Mouse (Mus musculus) bone marrow, adult 2 months (tissue): ENCODE data around the gene Hoxa9. TPM values are rescaled to one million over a fixed set of nuclear protein-coding genes. Genes with fewer than 3 reads are reported as not detected.

Experiments used
- H3K27ac ChIP-seq: fragments of 200-500 bp; 2 replicates; pipeline ENCODE4 v1.5.1; 2012; ENCODE audit warnings: low read depth, mild to moderate bottlenecking, control low read depth, inconsistent platforms, low read length; ENCODE audit not compliant: control insufficient read depth, poor library complexity, insufficient read depth
- H3K4me1 ChIP-seq: fragments of 200-500 bp; 2 replicates; pipeline ENCODE4 v1.6.1; 2011; ENCODE audit warnings: low read length; ENCODE audit not compliant: control insufficient read depth, insufficient read depth
- H3K4me3 ChIP-seq: fragments of 200-500 bp; replicated peaks from 2 replicates; pipeline ENCODE3; 2011; ENCODE audit warnings: mild to moderate bottlenecking, low read depth, low read length, control low read depth; ENCODE audit not compliant: control insufficient read depth
- CTCF ChIP-seq: fragments of 200-500 bp; IDR thresholded peaks from 2 replicates; pipeline ENCODE4 v1.5.1; 2011; ENCODE audit warnings: low read length, control low read depth; ENCODE audit not compliant: control insufficient read depth, insufficient read depth
- POLR2A ChIP-seq: fragments of 200-500 bp; IDR thresholded peaks from 2 replicates; pipeline ENCODE4 v1.6.1; 2011; ENCODE audit warnings: low read depth, mild to moderate bottlenecking, control low read depth, low read length, borderline replicate concordance; ENCODE audit not compliant: control insufficient read depth
- WGBS: fragments of 180-500 bp; shearing (Covaris S2); methylation state at CpG from one replicate; pipeline ENCODE4 v1.1.7; 2018; 5-methylcytosine and 5-hydroxymethylcytosine counted together
- polyA plus RNA-seq: library from polyadenylated mRNA; stranded (reverse); fragments of >200 nt; gene quantifications from 2 replicates; pipeline ENCODE4 v1.2.4, GENCODE M21; 2011; ENCODE audit warnings: low replicate concordance; ENCODE audit not compliant: missing spikeins, insufficient read depth, insufficient read length

Gene Hoxa9
- polyA plus RNA-seq, 1 experiment = 3.8 TPM

DNA sequence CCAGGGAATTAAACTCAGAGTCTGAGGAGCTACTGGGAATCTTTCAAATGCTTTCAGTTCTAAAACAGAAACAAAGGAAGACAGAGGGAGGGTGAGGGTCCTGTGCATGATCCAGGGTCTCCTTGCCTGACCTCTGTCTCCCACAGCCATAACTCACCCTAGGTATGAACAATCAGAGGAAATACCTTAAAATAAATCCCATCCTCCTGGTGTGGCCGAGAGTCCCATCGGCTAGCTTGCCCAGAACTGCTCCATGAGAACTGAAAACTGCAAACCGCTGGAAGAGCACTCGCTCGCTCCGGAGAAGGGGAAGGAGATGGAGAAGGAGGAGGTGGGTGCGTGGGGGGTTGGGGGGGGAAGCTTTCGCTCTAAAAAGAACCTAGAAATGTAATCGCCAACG lies 51.2 kb downstream of the Hoxa9 start:
- no peaks in the 10 kb centered on the region for H3K4me1 ChIP-seq
- H3K27ac ChIP-seq = no peak overlapping the region
- 85% methylated on average over 10 of the region's 10 CpGs for WGBS
- no peak overlapping the region for H3K4me3 ChIP-seq
- TF ChIP-seq POLR2A (no peak), CTCF (no peak)

DNA sequence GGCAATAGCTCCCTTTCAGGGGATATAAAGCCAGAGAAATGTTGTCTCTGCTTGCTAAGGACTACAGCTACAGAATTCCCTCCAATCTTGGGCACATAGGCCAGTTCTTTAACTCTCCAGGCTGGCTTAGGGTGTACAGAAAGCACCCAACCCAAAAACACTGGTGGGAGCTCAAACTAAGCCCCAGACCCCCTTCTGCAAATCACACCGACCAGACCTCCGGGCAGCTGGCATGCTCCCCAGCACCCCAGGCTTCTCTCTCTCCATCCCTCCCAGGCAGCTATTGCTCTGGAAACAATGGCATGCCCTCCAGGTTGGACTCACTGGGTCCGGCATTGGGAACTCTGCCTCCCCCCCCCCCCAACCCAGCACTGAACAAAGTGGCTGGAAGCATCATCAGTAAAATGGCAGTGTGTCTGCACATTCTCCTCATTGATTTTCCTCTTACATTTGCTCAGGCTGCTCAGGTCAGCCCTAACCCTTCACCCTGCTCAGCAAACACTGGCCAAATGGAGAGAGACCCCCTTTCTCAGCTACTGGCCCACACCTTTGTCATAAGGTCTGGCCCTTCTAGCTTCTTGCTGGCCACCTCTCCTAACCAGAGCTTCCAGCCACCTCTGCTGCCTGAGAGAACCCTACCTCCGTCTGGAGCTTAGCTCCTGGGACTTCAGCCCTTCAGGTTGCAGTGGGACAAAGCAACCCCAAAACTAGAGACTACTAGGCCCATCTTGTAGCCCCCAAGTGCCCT lies 51.8 kb downstream of the Hoxa9 start:
- 77% methylated on average over 4 of the region's 4 CpGs for WGBS
- no peak overlapping the region for H3K4me3 ChIP-seq

DNA sequence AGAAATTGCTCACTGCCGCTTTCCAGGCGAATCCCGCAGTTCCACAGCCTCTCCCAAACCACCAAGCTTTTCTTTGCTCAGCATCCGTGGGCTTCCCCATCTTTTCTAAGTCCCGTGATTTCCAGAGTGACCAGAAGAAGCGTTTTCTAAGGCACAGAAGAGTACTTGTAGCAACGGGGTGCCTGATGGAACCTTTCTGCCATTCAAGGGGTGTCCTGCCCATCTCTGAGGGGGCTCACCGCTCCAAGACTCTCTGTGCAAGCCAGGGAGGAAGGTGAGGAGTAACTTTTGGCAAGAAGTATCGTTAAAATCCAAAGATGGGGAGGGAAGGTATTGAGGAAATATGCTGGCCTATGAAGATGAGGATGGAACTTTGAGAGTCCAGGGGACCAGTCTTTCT lies 53.1 kb downstream of the Hoxa9 start:
- no peak for TF ChIP-seq CTCF
- TF ChIP-seq POLR2A = no peak
- Histone ChIP-seq H3K4me1 (no peaks in the 10 kb centered on the region), H3K4me3 (no peak overlapping the region), H3K27ac (no peak overlapping the region)
- WGBS = 82% methylated on average over 9 of the region's 9 CpGs

More for the DNA sequence above, 51.8 kb downstream of the Hoxa9 start:
- TF ChIP-seq CTCF = no peak
- no peak for TF ChIP-seq POLR2A
- Histone ChIP-seq H3K27ac (no peak overlapping the region), H3K4me1 (no peaks in the 10 kb centered on the region)

DNA sequence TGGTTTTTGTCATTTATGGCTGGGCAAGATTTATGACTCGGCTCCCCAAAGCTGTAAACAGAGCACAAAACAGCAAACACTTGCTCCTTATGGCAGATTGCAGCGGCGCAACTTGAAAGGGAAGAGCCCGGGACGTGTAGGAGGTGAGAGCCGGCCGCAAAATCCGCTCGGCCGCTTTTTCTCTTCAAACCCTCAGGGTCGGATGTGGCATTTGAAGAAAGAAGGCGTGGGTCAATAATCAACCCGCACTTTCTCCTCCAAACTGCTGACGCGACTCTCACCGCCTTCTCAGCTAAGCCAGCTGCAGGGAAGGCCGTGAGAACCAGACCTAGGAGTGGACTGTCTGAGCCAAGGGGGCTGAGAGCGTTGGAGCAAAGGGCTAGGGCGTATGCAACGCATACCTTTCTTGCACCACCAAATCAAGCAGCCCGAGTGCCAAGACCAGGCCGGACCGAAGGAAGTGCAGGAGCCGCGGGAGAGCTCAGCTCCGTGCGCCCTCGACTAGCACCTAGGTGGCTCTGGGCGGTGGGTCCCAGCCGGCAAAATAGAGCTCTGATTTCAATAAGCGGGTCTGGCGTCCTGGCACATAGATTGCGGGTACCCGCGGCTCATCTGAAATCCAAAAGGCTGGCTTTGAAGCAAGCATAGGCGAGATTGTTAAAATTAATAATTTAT lies 53.7 kb downstream of the Hoxa9 start, which contains the start of gene 5730596B20Rik:
Gene 5730596B20Rik (plus strand): TSS at position 438 of the 675 bp plus-strand sequence.
- no peak within 1 kb of the TSS for H3K4me3 ChIP-seq
- TF ChIP-seq POLR2A (no peak), CTCF (no peak)
- no peak within 1 kb of the TSS for H3K27ac ChIP-seq
- 89% methylated on average over 36 of the region's 36 CpGs for WGBS
- H3K4me1 ChIP-seq = no peaks in the 10 kb centered on the region

DNA sequence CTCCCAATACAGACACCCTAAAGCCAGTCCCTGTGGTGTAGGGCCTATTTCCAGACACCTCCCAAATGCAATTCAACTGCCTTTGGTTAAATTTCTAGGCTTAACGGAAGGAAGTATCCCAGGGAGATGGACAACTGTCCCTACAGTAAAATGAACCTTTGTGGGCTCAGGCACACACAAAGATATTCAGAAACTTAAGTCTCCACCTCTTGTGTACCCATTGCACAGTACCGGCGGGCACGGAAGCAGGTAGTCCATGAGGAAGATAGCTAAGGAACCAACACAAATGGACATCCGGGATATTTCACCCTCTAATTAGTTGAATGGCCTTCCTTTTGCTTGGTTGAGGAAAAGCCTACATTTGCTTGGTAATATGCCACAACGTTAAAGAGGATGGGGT lies 54.5 kb downstream of the Hoxa9 start:
- WGBS = 85% methylated on average over 6 of the region's 6 CpGs
- no peaks in the 10 kb centered on the region for H3K4me1 ChIP-seq
- no peak for TF ChIP-seq CTCF
- TF ChIP-seq POLR2A = no peak
- H3K4me3 ChIP-seq = no peak overlapping the region
- H3K27ac ChIP-seq = no peak overlapping the region

DNA sequence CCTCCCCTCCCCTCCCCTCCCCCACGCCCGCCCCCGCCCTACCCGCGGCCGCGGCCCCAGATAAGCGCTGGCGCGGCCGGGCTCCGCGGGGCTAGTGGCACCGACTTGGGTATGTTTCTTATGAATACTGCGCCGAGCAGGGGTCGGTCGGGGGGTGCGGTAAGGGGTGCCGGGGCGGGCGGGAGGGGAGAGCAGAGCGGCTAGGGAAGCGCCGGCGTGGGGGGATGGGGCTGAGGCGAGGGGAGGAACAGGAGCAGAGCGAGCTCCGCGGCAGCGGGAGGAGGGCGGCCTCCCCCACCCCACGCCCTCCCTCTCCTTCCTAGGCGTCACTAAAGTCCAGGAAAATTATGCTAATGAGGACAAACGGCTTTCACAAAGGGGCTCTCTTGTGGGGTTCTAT lies 55.0 kb downstream of the Hoxa9 start:
- H3K4me3 ChIP-seq = no peak overlapping the region

DNA sequence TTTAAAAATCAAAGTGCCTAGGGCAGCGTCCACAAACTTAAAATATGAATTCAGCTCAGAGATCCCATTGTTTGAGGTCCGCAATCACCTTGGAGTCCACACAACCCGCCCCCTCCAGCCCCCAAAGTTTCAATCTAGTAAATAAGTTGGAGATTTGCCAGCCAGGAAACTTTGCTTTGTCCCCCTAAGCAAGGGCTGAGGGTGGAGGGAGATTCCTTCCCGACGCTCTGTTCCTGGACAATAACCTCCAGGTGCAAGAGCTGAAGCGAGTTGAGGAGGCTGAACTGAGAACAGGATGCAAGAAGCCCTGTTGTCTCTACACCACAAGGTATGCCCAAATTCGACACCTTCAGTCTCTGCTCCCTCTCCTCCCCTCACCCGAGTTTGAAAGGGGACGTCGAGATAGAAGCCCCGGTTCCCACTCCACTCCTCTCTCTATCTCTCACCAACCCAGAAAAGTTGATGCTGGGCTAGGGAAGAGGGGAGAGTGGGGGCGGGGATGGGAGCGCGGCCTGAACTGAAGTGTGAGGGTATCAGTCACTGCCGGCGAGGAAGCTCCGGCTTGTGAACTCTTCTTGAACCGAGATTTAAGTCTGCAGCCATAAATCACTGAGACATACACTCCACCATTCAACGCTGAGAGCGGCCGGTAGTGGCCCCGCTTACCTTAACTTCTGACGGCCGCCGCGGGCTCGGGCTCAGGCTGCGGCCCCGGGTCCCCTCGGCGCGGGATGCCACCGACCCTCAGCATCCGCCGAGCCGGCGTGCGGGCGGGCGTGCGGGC lies 55.7 kb downstream of the Hoxa9 start:
- TF ChIP-seq POLR2A = no peak
- no peak for TF ChIP-seq CTCF
- H3K27ac ChIP-seq = no peak overlapping the region
- WGBS = 74% methylated on average over 41 of the region's 41 CpGs

More for the DNA sequence above, 55.0 kb downstream of the Hoxa9 start:
- TF ChIP-seq CTCF (no peak), POLR2A (no peak)
- 59% methylated on average over 25 of the region's 35 CpGs for WGBS
- H3K27ac ChIP-seq = no peak overlapping the region
- no peaks in the 10 kb centered on the region for H3K4me1 ChIP-seq

DNA sequence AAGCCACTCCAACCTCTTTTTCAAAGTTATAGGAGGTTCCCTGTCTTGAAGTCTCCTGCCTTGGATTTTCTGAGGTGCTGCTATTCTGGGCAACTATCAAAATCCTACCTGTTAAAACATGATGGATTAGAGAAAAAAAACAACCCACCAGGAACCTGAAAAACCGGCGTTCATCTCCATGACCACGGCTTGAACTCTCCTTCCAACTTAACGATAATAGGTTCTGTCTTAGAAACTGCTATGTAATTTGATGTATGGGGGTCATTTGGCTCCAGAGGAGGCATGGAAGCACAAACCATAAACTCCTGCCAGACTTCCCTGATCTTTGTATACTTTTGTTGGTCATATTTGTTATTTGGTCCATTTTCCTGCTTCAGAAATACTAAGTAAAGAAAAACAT lies 57.2 kb downstream of the Hoxa9 start:
- Histone ChIP-seq H3K27ac (no peak overlapping the region), H3K4me3 (no peak overlapping the region), H3K4me1 (no peaks in the 10 kb centered on the region)
- TF ChIP-seq POLR2A = no peak
- no peak for TF ChIP-seq CTCF
- WGBS = 82% methylated on average over 4 of the region's 4 CpGs

More for the DNA sequence above, 55.7 kb downstream of the Hoxa9 start:
- Histone ChIP-seq H3K4me1 (no peaks in the 10 kb centered on the region), H3K4me3 (no peak overlapping the region)

Other genes with a start within 250 kb of the Hoxa9 start
- gene Skap2, start 218.5 kb downstream of the Hoxa9 start, polyA plus RNA-seq = 65.0 and 102 TPM in 2 replicates
- gene Hoxa1, start 72.8 kb downstream of the Hoxa9 start, polyA plus RNA-seq = 0.97 TPM in 1 of 2 replicates, not detected in the other
- gene Hoxa2, start 66.3 kb downstream of the Hoxa9 start, polyA plus RNA-seq = 1.4 TPM in 1 of 2 replicates, not detected in the other
- gene 5730596B20Rik, start 53.6 kb downstream of the Hoxa9 start, polyA plus RNA-seq = not detected in 2 replicates
- 1.8 TPM in 1 of 2 replicates, not detected in the other for gene Hoxa4, start 39.3 kb downstream of the Hoxa9 start, polyA plus RNA-seq
- 1.5 and 2.4 TPM in 2 replicates for gene Hoxa5, start 26.5 kb downstream of the Hoxa9 start, polyA plus RNA-seq
- gene Hoxa6, start 22.4 kb downstream of the Hoxa9 start, polyA plus RNA-seq = not detected in 2 replicates
- 1.2 and 2.4 TPM in 2 replicates for gene Hoxa3, start 17.8 kb downstream of the Hoxa9 start, polyA plus RNA-seq
- not detected in 2 replicates for gene Gm28308, start 17.8 kb downstream of the Hoxa9 start, polyA plus RNA-seq
- gene Hoxa7, start 9.2 kb downstream of the Hoxa9 start, polyA plus RNA-seq = 1.4 and 2.8 TPM in 2 replicates
- 0.93 and 1.6 TPM in 2 replicates for gene Hoxa10, start 9.8 kb upstream of the Hoxa9 start, polyA plus RNA-seq
- gene Hoxa11, start 14.7 kb upstream of the Hoxa9 start, polyA plus RNA-seq = 1.3 TPM in 1 of 2 replicates, not detected in the other
- gene Hoxa13, start 29.8 kb upstream of the Hoxa9 start, polyA plus RNA-seq = not detected in 2 replicates
- not detected in 2 replicates for gene Evx1, start 82.4 kb upstream of the Hoxa9 start, polyA plus RNA-seq